Mouse (Mus musculus) heart, postnatal 25 days (tissue): ENCODE results near the gene Tspan3. TPM values are rescaled to one million over a fixed set of nuclear protein-coding genes. Genes with fewer than 3 reads are reported as not detected.

Experiments
- total RNA-seq, 2 experiments: library from RNA; stranded (reverse); gene quantifications; 2 replicates each; pipeline ENCODE4 v1.2.3; 2021

The Tspan3 gene
- total RNA-seq, 2 experiments from 2014 or later: 184 to 203 TPM

Other genes starting within 250 kb of the Tspan3 start
- 10 to 100 TPM; 14.8 to 17.2 TPM for gene Scaper, start 227.4 kb downstream of the Tspan3 start, total RNA-seq
- gene 4930563M21Rik, start 154.9 kb downstream of the Tspan3 start, total RNA-seq: not detected
- gene Rcn2, start 123.6 kb downstream of the Tspan3 start, total RNA-seq: 10 to 100 TPM; 26.9 to 27.9 TPM
- gene Pstpip1, start 75.5 kb downstream of the Tspan3 start, total RNA-seq: 1 to 10 TPM in 1 of 2 experiments, under 1 TPM in 1; 0.83 to 1.8 TPM